Mouse (Mus musculus): ENCODE results near the gene Tlr5. TPM values are rescaled to one million over a fixed set of nuclear protein-coding genes. Genes with fewer than 3 reads are reported as not detected.
A peak's percentile ranks its signal among the peaks of the same experiment; 100 is the strongest.

Tlr5 gene
- polyA plus RNA-seq, 1 experiment from 2014 or later, result 1.2 TPM

DNA sequence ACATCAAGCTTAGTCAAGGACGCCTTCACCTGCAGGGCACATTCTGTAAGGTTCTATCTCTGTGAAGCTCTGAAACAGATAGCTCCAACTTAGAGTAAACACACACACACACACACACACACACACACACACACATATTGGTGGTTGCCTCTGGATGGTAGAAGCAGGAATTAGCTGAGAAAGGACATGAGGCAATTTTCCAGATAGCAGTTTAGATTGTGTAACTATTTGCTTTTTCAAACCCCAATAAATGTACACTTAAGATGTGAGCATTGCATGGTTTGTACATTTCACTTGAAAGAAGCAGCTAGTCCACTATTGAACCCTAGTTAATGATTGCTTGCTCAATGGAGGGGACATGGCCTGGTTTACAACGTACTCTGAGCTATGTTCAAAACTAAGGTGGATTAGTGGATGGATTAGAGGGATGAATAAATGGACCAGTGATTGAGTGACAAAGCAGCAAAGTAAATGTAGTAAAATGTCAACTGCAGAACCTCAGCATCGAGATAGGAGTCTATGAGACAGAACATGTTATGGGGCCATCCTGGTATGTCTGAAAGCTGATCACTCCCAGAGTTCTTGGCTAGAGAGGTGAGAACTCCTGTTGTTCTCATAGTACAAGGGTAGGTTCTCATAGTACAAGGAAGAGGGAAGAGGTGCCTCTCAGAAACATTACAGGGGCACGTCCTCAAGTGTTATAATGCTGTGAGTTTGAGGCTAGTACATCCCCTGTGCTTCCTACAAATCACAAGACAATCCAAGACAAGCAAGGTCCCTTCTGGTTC lies 40.3 kb upstream of the Tlr5 start:
- ATAC-seq (peak; percentile 49; the same call in 1 of the 2 replicates), DNase-seq (no peak)
- Histone ChIP-seq H3K9ac (replicated peaks) (no peak overlapping the region), H3K4me2 (ENCODE audit: low read depth, low read length) (no peak overlapping the region), H3K27ac (ENCODE audit: low read depth) (no peak overlapping the region), H3K9me3 (ENCODE audit: low read length) (no peaks in the 10 kb centered on the region), H3K4me1 (ENCODE audit: insufficient read depth) (peaks cover 2% of the 10 kb centered on the region; the same call in 1 of the 2 replicates), H3K36me3 (replicated peaks; ENCODE audit: insufficient read depth, low read length) (no peaks in the 10 kb centered on the region), H3K4me3 (ENCODE audit: low read depth, low read length) (no peak overlapping the region), H3K27me3 (ENCODE audit: insufficient read depth, low read length) (no peaks in the 10 kb centered on the region)
- WGBS (ENCODE audit: insufficient replicate concordance), result 61% methylated on average over 4 of the region's 4 CpGs
- TF ChIP-seq CTCF (IDR thresholded peaks at IDR 0.05; ENCODE audit: low read depth), result no peak
- no peak for TF ChIP-seq EP300 (IDR thresholded peaks at IDR 0.05; ENCODE audit: low read depth)

DNA sequence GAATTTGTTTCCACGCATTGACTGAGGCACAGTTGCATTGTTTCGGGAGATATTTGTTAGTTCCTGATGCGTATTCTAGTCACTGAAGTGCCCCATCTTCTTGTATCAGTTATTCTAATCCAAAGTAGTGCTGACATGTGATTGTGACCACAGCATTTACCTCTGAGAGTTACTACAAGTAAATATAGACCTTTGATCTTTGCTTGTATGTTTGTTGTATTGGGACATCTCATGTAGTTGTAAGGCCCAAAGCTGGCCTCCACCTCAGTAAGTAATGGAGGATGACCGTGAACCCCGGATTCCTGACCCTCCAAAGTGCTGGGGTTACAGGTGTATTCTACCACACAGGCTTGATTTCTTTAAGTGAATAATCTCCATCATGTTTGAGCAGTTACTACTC lies 38.4 kb upstream of the Tlr5 start:
- 76% methylated on average over 5 of the region's 5 CpGs for WGBS (ENCODE audit: insufficient replicate concordance)

DNA sequence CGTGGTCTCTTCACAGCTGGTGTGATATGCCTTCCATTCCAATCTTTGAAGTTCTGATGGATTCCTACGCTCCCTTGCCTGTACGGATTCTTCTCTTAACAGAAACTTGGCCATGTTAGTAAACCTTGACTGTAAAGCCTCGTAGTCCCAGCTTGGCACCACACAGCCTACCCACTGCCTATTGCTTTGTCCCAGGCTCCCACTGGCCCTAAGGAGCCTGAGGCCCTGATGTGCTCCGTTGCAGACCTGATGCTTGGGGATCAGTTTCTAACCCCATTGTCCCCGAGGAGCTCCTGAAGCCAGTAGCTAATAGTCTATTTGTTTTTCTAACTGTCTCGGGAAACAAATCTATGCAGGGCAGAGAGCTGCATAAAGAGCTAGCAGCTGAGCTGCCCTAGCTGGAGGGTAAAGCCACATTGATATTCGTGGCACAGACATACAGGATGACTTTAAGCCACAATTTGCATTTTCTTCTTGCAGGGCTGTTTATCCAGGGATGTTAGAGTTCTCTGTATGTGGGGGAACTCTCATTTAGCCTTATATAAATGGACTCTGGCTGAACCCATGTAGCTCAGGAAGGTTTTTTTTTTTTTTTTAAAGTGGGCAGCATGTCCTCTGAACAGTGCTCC lies 35.8 kb upstream of the Tlr5 start:
- H3K4me1 ChIP-seq (ENCODE audit: insufficient read depth), result peaks cover 2% of the 10 kb centered on the region; the same call in 1 of the 2 replicates
- no peak overlapping the region for H3K4me2 ChIP-seq (ENCODE audit: low read depth, low read length)
- WGBS (ENCODE audit: insufficient replicate concordance), result 54% methylated on average over 8 of the region's 8 CpGs
- H3K9me3 ChIP-seq (ENCODE audit: low read length), result no peaks in the 10 kb centered on the region
- DNase-seq, result no peak
- no peak for ATAC-seq
- H3K4me3 ChIP-seq (ENCODE audit: low read depth, low read length), result no peak overlapping the region
- H3K9ac ChIP-seq (replicated peaks), result no peak overlapping the region
- no peaks in the 10 kb centered on the region for H3K27me3 ChIP-seq (ENCODE audit: insufficient read depth, low read length)
- no peaks in the 10 kb centered on the region for H3K36me3 ChIP-seq (replicated peaks; ENCODE audit: insufficient read depth, low read length)
- H3K27ac ChIP-seq (ENCODE audit: low read depth), result no peak overlapping the region
- TF ChIP-seq CTCF (IDR thresholded peaks at IDR 0.05; ENCODE audit: low read depth) (no peak), EP300 (IDR thresholded peaks at IDR 0.05; ENCODE audit: low read depth) (no peak)

More for the DNA sequence above, 38.4 kb upstream of the Tlr5 start:
- Histone ChIP-seq H3K9me3 (ENCODE audit: low read length) (no peaks in the 10 kb centered on the region), H3K4me1 (ENCODE audit: insufficient read depth) (peaks cover 2% of the 10 kb centered on the region; the same call in 1 of the 2 replicates), H3K27me3 (ENCODE audit: insufficient read depth, low read length) (no peaks in the 10 kb centered on the region), H3K36me3 (replicated peaks; ENCODE audit: insufficient read depth, low read length) (no peaks in the 10 kb centered on the region), H3K27ac (ENCODE audit: low read depth) (no peak overlapping the region), H3K9ac (replicated peaks) (no peak overlapping the region), H3K4me2 (ENCODE audit: low read depth, low read length) (no peak overlapping the region), H3K4me3 (ENCODE audit: low read depth, low read length) (no peak overlapping the region)
- no peak for TF ChIP-seq EP300 (IDR thresholded peaks at IDR 0.05; ENCODE audit: low read depth)
- no peak for TF ChIP-seq CTCF (IDR thresholded peaks at IDR 0.05; ENCODE audit: low read depth)
- ATAC-seq (peak; percentile 78), DNase-seq (no peak)

DNA sequence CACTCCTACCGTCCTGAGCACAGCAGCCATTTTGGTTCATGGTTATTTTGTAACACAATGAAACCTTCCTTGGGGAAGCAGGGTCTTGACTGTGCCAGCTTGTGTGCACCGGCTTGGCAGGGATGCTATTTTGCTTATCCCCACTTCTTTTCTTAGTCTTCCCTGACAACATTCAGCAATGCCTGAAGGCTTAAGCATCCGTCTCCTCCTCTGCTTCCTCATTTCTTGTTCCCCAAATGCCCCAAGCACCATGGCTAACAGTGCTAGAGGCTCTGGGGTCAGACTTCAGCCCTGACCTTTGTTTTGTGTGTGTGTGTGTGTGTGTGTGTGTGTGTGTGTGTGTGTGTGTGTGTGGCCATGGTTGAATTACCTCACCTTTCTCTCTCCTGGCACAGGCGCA lies 31.8 kb upstream of the Tlr5 start:
- H3K36me3 ChIP-seq (replicated peaks; ENCODE audit: insufficient read depth, low read length), result no peaks in the 10 kb centered on the region
- H3K9me3 ChIP-seq (ENCODE audit: low read length), result no peaks in the 10 kb centered on the region
- 41% methylated on average over 4 of the region's 4 CpGs for WGBS (ENCODE audit: insufficient replicate concordance)
- peak; percentile 64 for ATAC-seq
- no peak overlapping the region for H3K4me2 ChIP-seq (ENCODE audit: low read depth, low read length)
- no peak overlapping the region for H3K9ac ChIP-seq (replicated peaks)
- no peak for TF ChIP-seq EP300 (IDR thresholded peaks at IDR 0.05; ENCODE audit: low read depth)
- TF ChIP-seq CTCF (IDR thresholded peaks at IDR 0.05; ENCODE audit: low read depth), result no peak
- no peaks in the 10 kb centered on the region for H3K4me1 ChIP-seq (ENCODE audit: insufficient read depth)
- no peak overlapping the region for H3K27ac ChIP-seq (ENCODE audit: low read depth)
- no peak overlapping the region for H3K4me3 ChIP-seq (ENCODE audit: low read depth, low read length)
- peak; percentile 29 for DNase-seq
- no peaks in the 10 kb centered on the region for H3K27me3 ChIP-seq (ENCODE audit: insufficient read depth, low read length)

DNA sequence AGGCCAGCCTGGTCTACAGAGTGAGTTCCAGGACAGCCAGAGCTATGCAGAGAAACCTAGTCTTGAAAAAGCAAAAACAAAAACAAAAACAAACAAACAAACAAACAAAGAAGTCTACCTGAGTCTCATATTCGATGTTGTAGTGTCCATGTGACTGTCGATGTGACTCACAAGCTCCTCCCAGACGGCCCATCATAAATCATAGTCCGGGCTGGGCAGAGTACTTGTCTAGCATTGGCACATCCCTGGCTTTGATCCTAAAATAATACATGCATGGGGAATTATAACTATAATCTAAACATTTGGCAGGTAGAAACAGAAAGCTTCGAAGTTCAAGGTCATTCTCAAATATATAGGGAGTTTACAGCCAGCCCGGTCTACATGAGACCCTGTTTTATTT lies 28.1 kb upstream of the Tlr5 start:
- DNase-seq, result no peak
- H3K27ac ChIP-seq (ENCODE audit: low read depth), result no peak overlapping the region
- no peaks in the 10 kb centered on the region for H3K36me3 ChIP-seq (replicated peaks; ENCODE audit: insufficient read depth, low read length)
- TF ChIP-seq EP300 (IDR thresholded peaks at IDR 0.05; ENCODE audit: low read depth) (no peak), CTCF (IDR thresholded peaks at IDR 0.05; ENCODE audit: low read depth) (no peak)
- H3K4me2 ChIP-seq (ENCODE audit: low read depth, low read length), result no peak overlapping the region
- H3K9me3 ChIP-seq (ENCODE audit: low read length), result no peaks in the 10 kb centered on the region
- H3K4me1 ChIP-seq (ENCODE audit: insufficient read depth), result no peaks in the 10 kb centered on the region
- no peak overlapping the region for H3K4me3 ChIP-seq (ENCODE audit: low read depth, low read length)
- WGBS (ENCODE audit: insufficient replicate concordance), result 78% methylated on average over 6 of the region's 6 CpGs
- H3K27me3 ChIP-seq (ENCODE audit: insufficient read depth, low read length), result no peaks in the 10 kb centered on the region
- ATAC-seq, result no peak
- H3K9ac ChIP-seq (replicated peaks), result no peak overlapping the region
